Mouse (Mus musculus): ENCODE measurements around the gene Fat4. TPM values are rescaled to one million over a fixed set of nuclear protein-coding genes. Genes with fewer than 3 reads are reported as not detected.

The Fat4 gene
- polyA plus RNA-seq, 1 experiment from 2014 or later = 3.9 TPM

GRCm38 (mm10) chr3:38853650-38854049, 33.1 kb upstream of the Fat4 start:
- no peak overlapping the region for H3K4me2 ChIP-seq (ENCODE audit: low read length)
- no peak overlapping the region for H3K27ac ChIP-seq
- H3K9ac ChIP-seq (ENCODE audit: low read depth, low read length) = no peak overlapping the region
- 42% methylated on average over 3 of the region's 3 CpGs for WGBS
- peak; percentile 46 for DNase-seq (ENCODE audit: low spot score)
- ATAC-seq (replicated peaks; ENCODE audit: low FRiP score, low read depth) = no peak
- no peaks in the 10 kb centered on the region for H3K9me3 ChIP-seq (replicated peaks; ENCODE audit: low read length)
- no peaks in the 10 kb centered on the region for H3K27me3 ChIP-seq (ENCODE audit: insufficient read depth, low read length)
- H3K4me3 ChIP-seq (replicated peaks; ENCODE audit: low read depth, low read length) = no peak overlapping the region
- no peaks in the 10 kb centered on the region for H3K4me1 ChIP-seq (replicated peaks; ENCODE audit: insufficient read depth, low read length)
- H3K36me3 ChIP-seq (ENCODE audit: insufficient read depth, low read length) = no peaks in the 10 kb centered on the region
- TF ChIP-seq CTCF (IDR thresholded peaks at IDR 0.05; ENCODE audit: low read depth) = peak; percentile 57

DNA sequence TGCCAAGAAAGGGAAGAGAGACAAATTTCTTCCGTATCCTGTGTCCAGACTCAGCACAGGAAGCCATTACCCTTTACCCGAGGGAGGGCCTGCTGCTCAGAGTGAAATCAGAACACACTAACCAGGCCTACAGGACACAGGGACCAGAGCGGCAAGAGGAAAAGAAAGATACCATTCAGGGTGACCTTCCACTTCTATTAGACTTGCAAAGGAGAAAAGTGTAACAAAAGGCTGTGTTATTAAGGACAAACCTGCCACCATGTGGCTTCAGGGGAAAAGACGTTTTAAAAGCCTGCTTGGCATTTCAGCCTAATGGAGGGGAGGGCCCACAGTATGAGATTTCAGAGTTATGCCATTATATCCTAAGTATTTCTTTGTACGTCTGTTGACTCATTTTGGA, 26.1 kb upstream of the Fat4 start:
- 37% methylated on average over 5 of the region's 5 CpGs for WGBS
- H3K27me3 ChIP-seq (ENCODE audit: insufficient read depth, low read length) = no peaks in the 10 kb centered on the region
- no peak overlapping the region for H3K27ac ChIP-seq
- H3K9me3 ChIP-seq (replicated peaks; ENCODE audit: low read length) = no peaks in the 10 kb centered on the region
- H3K4me1 ChIP-seq (replicated peaks; ENCODE audit: insufficient read depth, low read length) = no peaks in the 10 kb centered on the region
- TF ChIP-seq CTCF (IDR thresholded peaks at IDR 0.05; ENCODE audit: low read depth) = peak; percentile 55
- no peak overlapping the region for H3K4me2 ChIP-seq (ENCODE audit: low read length)
- no peak for ATAC-seq (replicated peaks; ENCODE audit: low FRiP score, low read depth)
- no peak overlapping the region for H3K4me3 ChIP-seq (replicated peaks; ENCODE audit: low read depth, low read length)
- DNase-seq (ENCODE audit: low spot score) = peak; percentile 69
- H3K9ac ChIP-seq (ENCODE audit: low read depth, low read length) = no peak overlapping the region
- H3K36me3 ChIP-seq (ENCODE audit: insufficient read depth, low read length) = no peaks in the 10 kb centered on the region

- DNase-seq (ENCODE audit: low spot score) = no peak
Observed at GRCm38 (mm10) chr3:38871291-38871690, 15.4 kb upstream of the Fat4 start.

DNA sequence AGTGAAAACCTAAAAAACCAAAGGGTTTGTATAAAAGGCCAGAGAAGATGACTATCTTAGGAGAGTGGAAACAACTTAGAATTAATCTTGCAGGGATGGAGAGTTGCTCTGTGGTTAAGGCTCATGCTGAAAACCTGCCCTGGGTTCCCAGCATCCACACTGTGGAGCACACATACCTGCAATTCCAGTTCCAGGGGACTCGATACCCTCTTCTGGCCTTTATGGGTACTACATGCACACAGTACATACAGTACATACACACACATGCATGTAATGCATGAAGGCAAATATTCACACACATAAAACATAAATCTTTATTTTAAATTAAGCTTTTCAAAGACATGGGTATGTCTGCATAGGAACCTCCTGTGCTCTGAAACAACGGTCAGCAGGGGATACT, 10.9 kb upstream of the Fat4 start:
- Histone ChIP-seq H3K4me3 (replicated peaks; ENCODE audit: low read depth, low read length) (no peak overlapping the region), H3K9me3 (replicated peaks; ENCODE audit: low read length) (no peaks in the 10 kb centered on the region), H3K9ac (ENCODE audit: low read depth, low read length) (no peak overlapping the region), H3K27me3 (ENCODE audit: insufficient read depth, low read length) (no peaks in the 10 kb centered on the region), H3K4me2 (ENCODE audit: low read length) (no peak overlapping the region), H3K36me3 (ENCODE audit: insufficient read depth, low read length) (no peaks in the 10 kb centered on the region), H3K4me1 (replicated peaks; ENCODE audit: insufficient read depth, low read length) (no peaks in the 10 kb centered on the region), H3K27ac (no peak overlapping the region)
- peak; percentile 23; the same call in 1 of the 2 replicates for TF ChIP-seq CTCF (IDR thresholded peaks at IDR 0.05; ENCODE audit: low read depth)
- 93% methylated on average over 2 of the region's 2 CpGs for WGBS
- DNase-seq (ENCODE audit: low spot score) (no peak), ATAC-seq (replicated peaks; ENCODE audit: low FRiP score, low read depth) (no peak)

More at GRCm38 (mm10) chr3:38871291-38871690, 15.4 kb upstream of the Fat4 start:
- H3K4me2 ChIP-seq (ENCODE audit: low read length) = no peak overlapping the region
- no peak for TF ChIP-seq CTCF (IDR thresholded peaks at IDR 0.05; ENCODE audit: low read depth)
- 77% methylated on average over 2 of the region's 2 CpGs for WGBS
- ATAC-seq (replicated peaks; ENCODE audit: low FRiP score, low read depth) = no peak
- no peaks in the 10 kb centered on the region for H3K9me3 ChIP-seq (replicated peaks; ENCODE audit: low read length)
- H3K4me1 ChIP-seq (replicated peaks; ENCODE audit: insufficient read depth, low read length) = no peaks in the 10 kb centered on the region
- H3K36me3 ChIP-seq (ENCODE audit: insufficient read depth, low read length) = no peaks in the 10 kb centered on the region
- no peak overlapping the region for H3K4me3 ChIP-seq (replicated peaks; ENCODE audit: low read depth, low read length)
- H3K27ac ChIP-seq = no peak overlapping the region
- H3K9ac ChIP-seq (ENCODE audit: low read depth, low read length) = no peak overlapping the region
- no peaks in the 10 kb centered on the region for H3K27me3 ChIP-seq (ENCODE audit: insufficient read depth, low read length)

GRCm38 (mm10) chr3:38876706-38877105, 10.0 kb upstream of the Fat4 start:
- Histone ChIP-seq H3K9ac (ENCODE audit: low read depth, low read length) (no peak overlapping the region), H3K4me2 (ENCODE audit: low read length) (no peak overlapping the region), H3K27ac (no peak overlapping the region), H3K4me1 (replicated peaks; ENCODE audit: insufficient read depth, low read length) (no peaks in the 10 kb centered on the region), H3K4me3 (replicated peaks; ENCODE audit: low read depth, low read length) (no peak overlapping the region), H3K36me3 (ENCODE audit: insufficient read depth, low read length) (no peaks in the 10 kb centered on the region), H3K27me3 (ENCODE audit: insufficient read depth, low read length) (no peaks in the 10 kb centered on the region), H3K9me3 (replicated peaks; ENCODE audit: low read length) (no peaks in the 10 kb centered on the region)
- ATAC-seq (replicated peaks; ENCODE audit: low FRiP score, low read depth) = no peak
- no peak for DNase-seq (ENCODE audit: low spot score)
- 84% methylated on average over 4 of the region's 4 CpGs for WGBS
- no peak for TF ChIP-seq CTCF (IDR thresholded peaks at IDR 0.05; ENCODE audit: low read depth)

- peak; percentile 89 for DNase-seq (ENCODE audit: low spot score)
Observed at GRCm38 (mm10) chr3:38882778-38883177, 4.0 kb upstream of the Fat4 start.

GRCm38 (mm10) chr3:38883676-38884075, 3.1 kb upstream of the Fat4 start:
- no peaks in the 10 kb centered on the region for H3K36me3 ChIP-seq (ENCODE audit: insufficient read depth, low read length)
- WGBS = 51% methylated on average over 9 of the region's 9 CpGs
- H3K9me3 ChIP-seq (replicated peaks; ENCODE audit: low read length) = no peaks in the 10 kb centered on the region
- no peak overlapping the region for H3K27ac ChIP-seq
- ATAC-seq (replicated peaks; ENCODE audit: low FRiP score, low read depth) = no peak
- no peak for TF ChIP-seq CTCF (IDR thresholded peaks at IDR 0.05; ENCODE audit: low read depth)
- H3K9ac ChIP-seq (ENCODE audit: low read depth, low read length) = no peak overlapping the region
- no peak for DNase-seq (ENCODE audit: low spot score)
- 0 out of 2 replicates have a peak, but pooled peaks cover 8% of the 10 kb centered on the region for H3K4me1 ChIP-seq (replicated peaks; ENCODE audit: insufficient read depth, low read length)
- H3K27me3 ChIP-seq (ENCODE audit: insufficient read depth, low read length) = no peaks in the 10 kb centered on the region
- H3K4me3 ChIP-seq (replicated peaks; ENCODE audit: low read depth, low read length) = no peak overlapping the region
- H3K4me2 ChIP-seq (ENCODE audit: low read length) = peak overlapping the region; percentile 95

More at GRCm38 (mm10) chr3:38882778-38883177, 4.0 kb upstream of the Fat4 start:
- Histone ChIP-seq H3K9me3 (replicated peaks; ENCODE audit: low read length) (no peaks in the 10 kb centered on the region), H3K27me3 (ENCODE audit: insufficient read depth, low read length) (no peaks in the 10 kb centered on the region), H3K4me1 (replicated peaks; ENCODE audit: insufficient read depth, low read length) (0 out of 2 replicates have a peak, but pooled peaks cover 3% of the 10 kb centered on the region), H3K4me2 (ENCODE audit: low read length) (no peak overlapping the region), H3K27ac (no peak overlapping the region), H3K4me3 (replicated peaks; ENCODE audit: low read depth, low read length) (no peak overlapping the region), H3K36me3 (ENCODE audit: insufficient read depth, low read length) (no peaks in the 10 kb centered on the region), H3K9ac (ENCODE audit: low read depth, low read length) (no peak overlapping the region)
- peak; percentile 82 for TF ChIP-seq CTCF (IDR thresholded peaks at IDR 0.05; ENCODE audit: low read depth)
- WGBS = 58% methylated on average over 6 of the region's 6 CpGs
- ATAC-seq (replicated peaks; ENCODE audit: low FRiP score, low read depth) = no peak

Data from kidney, postnatal 0 days (tissue).